Mouse (Mus musculus) intestine, embryonic 14.5 days (tissue): ENCODE data around the gene Uevld. TPM values are rescaled to one million over a fixed set of nuclear protein-coding genes. Genes with fewer than 3 reads are reported as not detected.

Experiments used
- ATAC-seq: fragments of 200-750 bp; cut with Nextera tagmentation; replicated peaks from 2 replicates; pipeline ENCODE4 v1.8.0; 2017; ENCODE audit warnings: low read depth, moderate number of reproducible peaks, moderate TSS enrichment, moderate library complexity; ENCODE audit not compliant: low FRiP score, low TSS enrichment
- DNase-seq: peaks from one replicate; pipeline ENCODE4 v3.0.0-alpha.2; 2018; ENCODE audit warnings: low spot score
- H3K27ac ChIP-seq: fragments of 300-500 bp; sonication (generic); 2 replicates; pipeline ENCODE4 v1.5.1; 2014; ENCODE audit warnings: low read depth, mild to moderate bottlenecking, control low read depth
- H3K27me3 ChIP-seq: fragments of 300-500 bp; sonication (generic); replicated peaks from 2 replicates; pipeline ENCODE4 v1.6.1; 2014; ENCODE audit warnings: low read length, control low read depth; ENCODE audit not compliant: control insufficient read depth, insufficient read depth
- H3K36me3 ChIP-seq: fragments of 300-500 bp; sonication (generic); 2 replicates; pipeline ENCODE4 v1.6.1; 2014; ENCODE audit warnings: low read length, control low read depth; ENCODE audit not compliant: control insufficient read depth, insufficient read depth
- H3K4me1 ChIP-seq: fragments of 300-500 bp; sonication (generic); replicated peaks from 2 replicates; pipeline ENCODE4 v1.6.1; 2014; ENCODE audit warnings: low read length, control low read depth, mixed read lengths; ENCODE audit not compliant: control insufficient read depth, insufficient read depth
- H3K4me2 ChIP-seq: fragments of 300-500 bp; sonication (generic); 2 replicates; pipeline ENCODE4 v1.6.1; 2014; ENCODE audit warnings: low read length
- H3K4me3 ChIP-seq: fragments of 300-500 bp; sonication (generic); 2 replicates; pipeline ENCODE4 v1.5.1; 2014; ENCODE audit warnings: low read depth, low read length, control low read depth, mixed read lengths
- H3K9ac ChIP-seq: fragments of 300-500 bp; sonication (generic); 2 replicates; pipeline ENCODE4 v1.6.1; 2014; ENCODE audit warnings: mild to moderate bottlenecking, low read length
- H3K9me3 ChIP-seq: fragments of 300-500 bp; sonication (generic); 2 replicates; pipeline ENCODE4 v1.6.1; 2016; ENCODE audit warnings: low read length, control low read depth; ENCODE audit not compliant: control insufficient read depth
- WGBS: fragments of 180-500 bp; shearing (Covaris S2); extraction: QIAGEN DNeasy Blood & Tissue Kit; methylation state at CpG from one replicate; pipeline ENCODE4 v1.1.7; 2014; 5-methylcytosine and 5-hydroxymethylcytosine counted together
- polyA plus RNA-seq: library from polyadenylated mRNA; unstranded; fragments of >200 nt; fragmentation: Nextera tagmentation; extraction: Ambion mirVana; gene quantifications from 2 replicates; pipeline ENCODE4 v1.2.1, GENCODE M21; 2014

Gene Uevld
- polyA plus RNA-seq, 1 experiment from 2014 or later = 11.4 TPM

DNA sequence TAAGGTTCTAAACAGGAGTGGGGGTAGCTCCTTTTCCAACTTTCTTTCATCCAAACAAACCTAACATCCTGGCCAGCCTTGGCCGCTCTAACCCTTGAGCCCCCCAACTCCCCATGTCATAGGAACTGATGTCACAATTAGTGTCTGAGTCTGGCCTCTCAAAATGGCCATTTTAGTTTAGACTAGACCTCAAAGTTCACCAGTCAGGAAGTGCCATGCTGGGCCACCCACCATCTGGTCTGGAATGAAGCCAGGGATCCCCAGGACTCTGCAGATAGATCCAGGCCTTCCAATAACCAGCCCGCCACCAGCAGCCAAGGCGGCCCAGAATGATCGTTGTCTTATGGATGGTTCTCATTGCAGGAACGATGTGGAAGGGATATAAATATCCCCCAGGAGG is 28.3 kb upstream of the Uevld start:
- ATAC-seq (no peak), DNase-seq (no peak)
- peaks cover 20% of the 10 kb centered on the region for H3K4me1 ChIP-seq
- peak overlapping the region; percentile 43 for H3K27ac ChIP-seq
- H3K4me2 ChIP-seq = no peak overlapping the region
- no peak overlapping the region for H3K9ac ChIP-seq
- 24% methylated on average over 5 of the region's 5 CpGs for WGBS
- H3K27me3 ChIP-seq = no peaks in the 10 kb centered on the region
- no peak overlapping the region for H3K4me3 ChIP-seq
- H3K36me3 ChIP-seq = peaks cover 10% of the 10 kb centered on the region
- no peaks in the 10 kb centered on the region for H3K9me3 ChIP-seq

GRCm38 (mm10) chr7:46985718-46986505 is 27.6 kb upstream of the Uevld start:
- peaks cover 9% of the 10 kb centered on the region for H3K36me3 ChIP-seq
- 42% methylated on average over 8 of the region's 8 CpGs for WGBS
- DNase-seq = no peak
- H3K4me1 ChIP-seq = peaks cover 20% of the 10 kb centered on the region
- H3K27me3 ChIP-seq = no peaks in the 10 kb centered on the region
- H3K27ac ChIP-seq = 0 out of 2 replicates have a peak overlapping the region, but pooled peaks have one; percentile 27
- H3K4me2 ChIP-seq = no peak overlapping the region
- no peak for ATAC-seq
- no peak overlapping the region for H3K9ac ChIP-seq
- no peaks in the 10 kb centered on the region for H3K9me3 ChIP-seq
- no peak overlapping the region for H3K4me3 ChIP-seq

DNA sequence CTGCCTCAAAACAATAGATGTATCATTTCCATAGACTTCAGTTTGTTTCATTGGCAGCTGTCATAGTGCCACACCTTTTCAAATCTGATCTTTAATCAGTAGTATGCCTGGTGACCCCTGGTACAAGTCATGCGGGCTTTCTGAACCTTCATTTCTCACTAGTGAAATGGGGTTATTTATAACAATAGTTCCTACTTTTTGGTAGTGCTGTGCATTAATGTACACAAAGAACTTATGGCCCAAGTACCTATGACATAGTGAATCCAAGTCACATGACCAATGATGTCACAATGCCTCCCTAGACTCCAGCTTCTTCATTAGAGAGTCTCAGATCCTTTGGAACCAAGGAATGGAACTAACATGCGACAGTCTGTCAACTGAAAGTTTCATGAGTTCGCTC is 25.0 kb upstream of the Uevld start, which contains the start of gene Gm9999:
Gene Gm9999 (plus strand): TSS at position 301 of the 400 bp plus-strand sequence.
- Histone ChIP-seq H3K9ac (no peak within 1 kb of the TSS), H3K27me3 (no peaks in the 10 kb centered on the region), H3K27ac (no peak within 1 kb of the TSS), H3K4me2 (no peak within 1 kb of the TSS), H3K36me3 (no peaks in the 10 kb centered on the region), H3K4me1 (peaks cover 20% of the 10 kb centered on the region), H3K4me3 (no peak within 1 kb of the TSS), H3K9me3 (no peaks in the 10 kb centered on the region)
- ATAC-seq = no peak
- DNase-seq = no peak
- 95% methylated on average over 3 of the region's 3 CpGs for WGBS

DNA sequence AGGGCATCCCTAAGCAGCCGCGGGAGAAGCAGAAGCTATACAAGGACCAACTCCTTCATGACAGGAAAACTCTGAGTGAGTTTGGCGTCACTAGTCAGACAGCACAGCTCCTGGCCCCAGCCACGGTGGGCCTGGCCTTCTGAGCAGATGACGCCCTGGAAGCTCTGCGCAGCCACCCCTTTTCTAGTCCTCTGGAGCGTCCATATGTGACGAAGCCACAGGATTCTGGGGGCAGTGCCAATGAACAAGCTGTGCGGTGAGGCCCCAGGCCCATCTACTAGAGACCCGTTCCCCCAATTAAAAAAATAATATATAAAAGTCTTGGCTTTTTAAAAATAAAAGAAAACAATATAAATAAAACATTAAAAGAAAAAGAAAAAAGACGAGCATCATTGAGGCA is 17.1 kb upstream of the Uevld start:
- DNase-seq = peak; percentile 29
- Histone ChIP-seq H3K4me2 (no peak overlapping the region), H3K27me3 (no peaks in the 10 kb centered on the region), H3K4me1 (no peaks in the 10 kb centered on the region), H3K9ac (no peak overlapping the region), H3K4me3 (no peak overlapping the region), H3K9me3 (no peaks in the 10 kb centered on the region), H3K27ac (no peak overlapping the region), H3K36me3 (no peaks in the 10 kb centered on the region)
- WGBS = 89% methylated on average over 11 of the region's 11 CpGs
- no peak for ATAC-seq

DNA sequence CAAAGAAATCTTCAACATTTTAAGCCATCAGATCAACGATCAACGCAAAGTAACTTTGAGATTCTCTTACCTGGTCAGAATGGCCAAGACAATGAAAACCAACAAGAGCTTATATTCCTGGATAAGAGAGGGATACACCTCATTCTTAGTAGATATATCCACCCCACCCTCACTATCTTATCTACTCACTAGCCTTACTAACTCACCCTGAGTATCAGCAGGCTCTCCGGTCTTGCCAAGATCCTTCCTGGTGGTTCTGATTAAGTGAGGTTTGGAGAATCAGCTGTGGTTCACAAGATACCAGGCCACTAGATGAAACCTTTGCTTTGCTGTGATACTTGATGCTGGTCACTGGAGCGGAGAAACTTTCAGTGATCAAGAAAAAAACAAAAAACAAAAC is 16.3 kb upstream of the Uevld start:
- WGBS = 95% methylated on average over 4 of the region's 4 CpGs
- no peaks in the 10 kb centered on the region for H3K9me3 ChIP-seq
- no peak overlapping the region for H3K4me2 ChIP-seq
- no peaks in the 10 kb centered on the region for H3K4me1 ChIP-seq
- H3K9ac ChIP-seq = no peak overlapping the region
- no peaks in the 10 kb centered on the region for H3K27me3 ChIP-seq
- DNase-seq (no peak), ATAC-seq (no peak)
- no peak overlapping the region for H3K4me3 ChIP-seq
- no peaks in the 10 kb centered on the region for H3K36me3 ChIP-seq
- no peak overlapping the region for H3K27ac ChIP-seq

DNA sequence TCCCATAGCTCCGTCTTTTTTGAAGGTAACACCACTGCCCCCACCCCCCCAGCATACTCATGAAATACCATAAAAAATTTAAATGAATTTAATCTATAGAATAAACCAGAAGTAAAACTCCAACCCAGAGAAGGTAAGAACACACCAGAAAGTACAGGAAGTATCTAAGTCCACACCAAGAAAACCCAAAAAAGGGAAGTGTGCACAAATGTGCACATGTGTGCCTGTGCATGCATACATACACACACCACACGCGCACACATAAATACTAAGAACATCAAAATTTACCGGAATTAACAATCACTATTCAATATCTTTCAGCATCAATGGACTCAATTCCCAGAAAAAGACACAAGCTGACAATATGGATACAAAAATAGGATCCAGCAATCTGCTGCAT is 11.6 kb upstream of the Uevld start:
- DNase-seq (peak; percentile 3), ATAC-seq (no peak)
- H3K27ac ChIP-seq = no peak overlapping the region
- no peaks in the 10 kb centered on the region for H3K36me3 ChIP-seq
- WGBS = 88% methylated on average over 4 of the region's 4 CpGs
- no peaks in the 10 kb centered on the region for H3K27me3 ChIP-seq
- H3K4me2 ChIP-seq = no peak overlapping the region
- no peak overlapping the region for H3K9ac ChIP-seq
- no peak overlapping the region for H3K4me3 ChIP-seq
- H3K4me1 ChIP-seq = no peaks in the 10 kb centered on the region
- H3K9me3 ChIP-seq = no peaks in the 10 kb centered on the region

DNA sequence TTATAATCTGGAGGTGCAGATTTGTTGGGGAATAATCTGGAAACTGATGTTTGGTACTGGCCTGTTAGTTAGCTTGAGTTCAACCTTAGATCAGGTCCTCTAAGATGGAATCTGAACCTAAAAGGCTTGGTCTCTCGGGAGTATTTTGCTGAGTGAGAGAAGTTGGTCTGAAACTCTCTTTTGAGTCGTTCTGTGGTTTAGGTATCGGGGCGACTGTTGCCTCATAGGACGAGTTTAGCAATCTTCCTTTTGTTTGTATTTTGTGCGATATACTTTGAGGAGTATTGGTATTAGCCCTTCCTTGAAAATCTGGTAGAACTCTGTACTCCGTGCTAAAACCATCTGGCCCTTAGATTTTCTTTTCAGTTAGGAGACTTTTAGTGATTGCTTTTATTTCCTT is 5.7 kb upstream of the Uevld start:
- DNase-seq = peak; percentile 21
- Histone ChIP-seq H3K27ac (no peak overlapping the region), H3K9ac (no peak overlapping the region), H3K36me3 (no peaks in the 10 kb centered on the region), H3K4me1 (no peaks in the 10 kb centered on the region; the same call in 1 of the 2 replicates), H3K4me3 (no peak overlapping the region), H3K4me2 (no peak overlapping the region), H3K9me3 (no peaks in the 10 kb centered on the region), H3K27me3 (no peaks in the 10 kb centered on the region)
- no peak for ATAC-seq
- WGBS = 84% methylated on average over 7 of the region's 7 CpGs

DNA sequence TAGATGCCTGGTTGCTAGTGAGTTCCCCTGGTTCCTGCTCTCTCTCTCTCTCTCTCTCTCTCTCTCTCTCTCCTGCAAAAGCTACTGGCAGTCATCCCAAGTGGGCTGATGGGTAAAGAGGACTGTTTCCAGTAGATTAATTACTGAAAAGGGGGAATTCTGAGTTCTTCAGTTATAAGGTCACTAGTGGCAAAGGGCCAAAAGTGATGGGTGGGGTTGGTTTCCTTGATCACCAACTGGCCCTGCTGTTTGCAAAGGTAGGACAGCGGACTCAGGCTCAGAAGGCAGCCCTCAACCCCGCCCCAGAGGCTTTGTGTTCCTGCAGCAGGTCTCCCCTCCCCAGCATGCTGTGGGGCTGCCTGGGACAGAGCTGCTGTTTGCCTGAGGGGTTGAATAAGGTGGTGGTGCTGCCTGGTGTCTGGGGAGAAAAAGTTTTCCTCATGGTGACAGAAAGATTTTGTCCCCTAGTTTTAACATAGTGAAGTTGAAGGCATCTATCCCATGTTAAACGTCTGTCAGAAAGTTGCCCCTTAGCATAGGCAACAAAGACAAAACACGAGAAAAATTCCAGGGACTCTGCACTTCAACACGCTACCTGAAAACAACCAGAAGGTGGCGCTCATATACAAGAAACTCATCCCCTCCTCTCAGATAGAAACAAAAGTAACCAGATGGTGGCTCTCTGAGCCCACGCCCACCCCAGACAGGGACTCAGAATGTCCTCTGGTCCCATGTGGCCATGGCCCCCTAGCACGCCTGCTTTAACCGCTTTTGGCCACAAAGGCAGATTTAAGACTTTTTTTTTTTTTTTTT is 4.7 kb upstream of the Uevld start:
- 1% methylated on average over 9 of the region's 9 CpGs for WGBS

More for the DNA sequence above, 4.7 kb upstream of the Uevld start:
- ATAC-seq (peak; percentile 82), DNase-seq (peak; percentile 79)
- no peak overlapping the region for H3K9ac ChIP-seq
- peak overlapping the region; percentile 33 for H3K4me2 ChIP-seq
- no peaks in the 10 kb centered on the region for H3K9me3 ChIP-seq
- no peak overlapping the region for H3K4me3 ChIP-seq
- H3K4me1 ChIP-seq = no peaks in the 10 kb centered on the region; the same call in 1 of the 2 replicates
- no peaks in the 10 kb centered on the region for H3K27me3 ChIP-seq
- H3K27ac ChIP-seq = peak overlapping the region; percentile 59; the same call in 1 of the 2 replicates
- no peaks in the 10 kb centered on the region for H3K36me3 ChIP-seq
